Mouse (Mus musculus) embryonic facial prominence, embryonic 12.5 days (tissue): ENCODE data around the gene Zdhhc1. TPM values are rescaled to one million over a fixed set of nuclear protein-coding genes. Genes with fewer than 3 reads are reported as not detected.

ENCODE experiments used
- ATAC-seq: fragments of 200-750 bp; cut with Nextera tagmentation; 2 replicates; pipeline ENCODE4 v1.8.0; 2017; ENCODE audit not compliant: insufficient number of reproducible peaks, insufficient read depth, low FRiP score, low TSS enrichment
- H3K27ac ChIP-seq: fragments of 300-500 bp; sonication (generic); 2 replicates; pipeline ENCODE4 v1.5.1; 2016; ENCODE audit warnings: mild to moderate bottlenecking
- H3K27me3 ChIP-seq: fragments of 300-500 bp; sonication (generic); 2 replicates; pipeline ENCODE4 v1.6.1; 2016; ENCODE audit warnings: mild to moderate bottlenecking, moderate library complexity
- H3K36me3 ChIP-seq: fragments of 300-500 bp; sonication (generic); 2 replicates; pipeline ENCODE4 v1.6.1; 2016; ENCODE audit warnings: mild to moderate bottlenecking
- H3K4me1 ChIP-seq: fragments of 300-500 bp; sonication (generic); 2 replicates; pipeline ENCODE4 v1.6.1; 2016
- H3K4me2 ChIP-seq: fragments of 300-500 bp; sonication (generic); replicated peaks from 2 replicates; pipeline ENCODE4 v1.6.1; 2016; ENCODE audit warnings: mild to moderate bottlenecking, moderate library complexity
- H3K4me3 ChIP-seq: fragments of 300-500 bp; sonication (generic); 2 replicates; pipeline ENCODE4 v1.5.1; 2016; ENCODE audit warnings: mild to moderate bottlenecking
- H3K9ac ChIP-seq: fragments of 300-500 bp; sonication (generic); 2 replicates; pipeline ENCODE4 v1.6.1; 2016; ENCODE audit warnings: mild to moderate bottlenecking, moderate library complexity
- H3K9me3 ChIP-seq: fragments of 300-500 bp; sonication (generic); 2 replicates; pipeline ENCODE4 v1.6.1; 2016; ENCODE audit warnings: mild to moderate bottlenecking, moderate library complexity
- WGBS: fragments of 180-500 bp; shearing (Covaris S2); methylation state at CpG from one replicate; pipeline ENCODE4 v1.1.7; 2016; 5-methylcytosine and 5-hydroxymethylcytosine counted together
- polyA plus RNA-seq: library from polyadenylated mRNA; unstranded; fragments of >200 nt; fragmentation: Nextera tagmentation; extraction: Ambion mirVana; gene quantifications from 2 replicates; pipeline ENCODE4 v1.2.1, GENCODE M21; 2016

The Zdhhc1 gene
- polyA plus RNA-seq, 1 experiment from 2014 or later, result 41.8 TPM

- 62% methylated on average over 2 of the region's 2 CpGs for WGBS
- Histone ChIP-seq H3K9ac (no peak overlapping the region), H3K27me3 (no peaks in the 10 kb centered on the region), H3K9me3 (no peaks in the 10 kb centered on the region), H3K4me1 (peaks cover 8% of the 10 kb centered on the region), H3K27ac (no peak overlapping the region), H3K36me3 (peaks cover 16% of the 10 kb centered on the region; the same call in 1 of the 2 replicates), H3K4me3 (no peak overlapping the region), H3K4me2 (no peak overlapping the region)
- ATAC-seq, result no peak
Measured at GRCm38 (mm10) chr8:105531774-105532173, 35.1 kb upstream of the Zdhhc1 start.

DNA sequence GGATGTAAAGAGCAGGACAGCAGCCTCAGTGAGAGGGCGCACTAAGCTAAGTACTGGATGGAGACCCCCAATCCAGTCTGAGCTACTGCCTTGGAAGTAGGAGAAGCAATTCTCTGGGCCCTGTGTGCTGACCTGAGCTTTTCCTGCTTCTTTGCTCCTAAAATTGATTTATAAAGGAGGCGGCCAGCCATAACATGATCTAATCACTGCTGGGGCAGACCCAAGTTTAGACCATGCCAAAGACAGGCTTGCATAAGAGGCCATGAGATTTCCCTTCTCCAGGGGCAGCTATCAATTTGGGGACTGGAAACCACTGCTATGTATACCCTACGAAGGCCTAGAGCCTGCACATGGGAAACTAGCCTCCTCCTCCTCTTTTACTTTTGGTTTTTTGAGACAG, 32.6 kb upstream of the Zdhhc1 start:
- Histone ChIP-seq H3K27ac (no peak overlapping the region), H3K4me2 (no peak overlapping the region), H3K9ac (no peak overlapping the region), H3K4me1 (peaks cover 8% of the 10 kb centered on the region), H3K9me3 (no peaks in the 10 kb centered on the region), H3K27me3 (no peaks in the 10 kb centered on the region), H3K36me3 (peaks cover 23% of the 10 kb centered on the region), H3K4me3 (no peak overlapping the region)
- 83% methylated on average over 3 of the region's 3 CpGs for WGBS
- ATAC-seq, result no peak

DNA sequence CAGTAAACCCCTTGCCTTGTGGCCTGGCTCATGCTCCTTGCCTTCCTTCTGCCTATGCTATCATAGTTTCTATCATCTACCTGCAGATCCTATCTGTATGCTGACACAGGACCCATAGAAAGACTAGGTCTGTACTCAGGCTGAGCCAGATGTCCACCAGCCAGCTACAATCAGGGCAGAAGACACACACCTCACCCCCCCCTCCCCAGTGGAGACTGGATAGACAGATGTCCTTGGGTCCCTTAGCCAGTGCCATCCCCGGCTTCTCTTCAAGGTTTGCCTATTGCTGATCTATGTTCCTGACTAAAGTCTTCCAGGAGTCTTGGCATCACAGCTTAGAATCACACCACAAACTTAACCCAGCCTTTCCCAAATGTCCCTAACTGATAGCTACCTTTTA, 31.5 kb upstream of the Zdhhc1 start:
- H3K9ac ChIP-seq, result no peak overlapping the region
- WGBS, result 97% methylated on average over 1 of the region's 1 CpGs
- no peaks in the 10 kb centered on the region for H3K9me3 ChIP-seq
- no peak overlapping the region for H3K4me2 ChIP-seq
- H3K27me3 ChIP-seq, result no peaks in the 10 kb centered on the region
- peaks cover 1% of the 10 kb centered on the region for H3K4me1 ChIP-seq
- ATAC-seq, result no peak
- H3K4me3 ChIP-seq, result no peak overlapping the region
- H3K36me3 ChIP-seq, result peaks cover 19% of the 10 kb centered on the region
- no peak overlapping the region for H3K27ac ChIP-seq

GRCm38 (mm10) chr8:105527110-105527509, 30.4 kb upstream of the Zdhhc1 start:
- H3K4me1 ChIP-seq, result no peaks in the 10 kb centered on the region
- no peak overlapping the region for H3K4me2 ChIP-seq
- H3K9ac ChIP-seq, result no peak overlapping the region
- H3K4me3 ChIP-seq, result no peak overlapping the region
- H3K27me3 ChIP-seq, result no peaks in the 10 kb centered on the region
- 76% methylated on average over 2 of the region's 2 CpGs for WGBS
- no peak overlapping the region for H3K27ac ChIP-seq
- ATAC-seq, result no peak
- peaks cover 25% of the 10 kb centered on the region for H3K36me3 ChIP-seq
- no peaks in the 10 kb centered on the region for H3K9me3 ChIP-seq

DNA sequence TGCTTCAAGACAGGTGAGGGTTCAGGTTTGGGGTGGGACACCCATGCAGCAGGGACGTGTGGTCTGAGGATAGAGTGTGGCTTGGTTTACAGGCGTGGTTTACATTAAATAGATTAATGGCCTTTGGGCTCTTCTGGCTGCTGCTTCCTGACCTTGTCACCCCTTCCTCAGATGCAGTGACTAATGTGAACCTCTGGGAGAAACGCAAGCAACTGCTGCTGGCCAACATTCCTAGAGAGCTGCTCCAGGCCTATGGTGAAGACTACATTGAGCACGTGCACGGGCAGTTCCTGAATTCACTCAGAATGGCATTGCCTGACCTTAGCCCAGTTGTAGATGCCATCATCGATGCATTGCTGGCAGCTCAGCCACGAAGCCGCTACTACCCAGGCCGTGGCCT, 26.2 kb upstream of the Zdhhc1 start:
- no peak overlapping the region for H3K9ac ChIP-seq
- 71% methylated on average over 9 of the region's 9 CpGs for WGBS
- peaks cover 8% of the 10 kb centered on the region; the same call in 1 of the 2 replicates for H3K27me3 ChIP-seq
- H3K4me1 ChIP-seq, result peaks cover 31% of the 10 kb centered on the region
- ATAC-seq, result no peak
- H3K4me3 ChIP-seq, result no peak overlapping the region
- no peak overlapping the region for H3K27ac ChIP-seq
- H3K36me3 ChIP-seq, result peaks cover 18% of the 10 kb centered on the region
- no peaks in the 10 kb centered on the region for H3K9me3 ChIP-seq
- no peak overlapping the region for H3K4me2 ChIP-seq

DNA sequence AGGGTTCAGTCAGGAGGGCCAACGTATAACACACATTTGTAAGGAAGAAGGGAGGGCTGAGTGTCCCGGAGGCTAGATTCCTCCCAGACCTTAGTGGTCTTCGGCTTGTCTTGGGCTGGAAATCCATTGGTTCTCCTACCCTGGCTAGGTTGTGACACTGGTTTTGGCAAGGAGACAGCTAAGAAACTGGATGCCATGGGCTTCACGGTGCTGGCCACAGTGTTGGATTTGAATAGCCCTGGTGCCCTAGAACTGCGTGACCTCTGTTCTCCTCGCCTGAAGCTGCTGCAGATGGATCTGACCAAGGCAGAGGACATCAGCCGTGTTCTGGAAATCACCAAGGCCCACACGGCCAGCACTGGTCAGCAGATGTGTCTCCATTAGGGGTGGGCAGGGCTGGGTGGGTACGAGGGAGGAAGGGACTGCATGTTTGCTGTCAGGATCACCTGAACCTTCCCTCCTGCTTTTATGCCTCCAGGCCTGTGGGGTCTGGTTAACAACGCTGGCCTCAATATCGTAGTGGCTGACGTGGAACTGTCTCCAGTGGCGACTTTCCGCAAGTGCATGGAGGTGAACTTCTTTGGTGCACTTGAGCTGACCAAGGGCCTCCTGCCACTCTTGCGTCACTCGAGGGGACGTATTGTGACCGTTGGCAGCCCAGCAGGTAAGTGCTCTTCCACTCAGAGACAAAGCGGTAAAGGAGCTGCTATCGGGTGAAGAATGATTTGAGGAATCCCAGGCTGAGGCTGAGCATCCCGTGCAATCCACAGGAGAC, 25.5 kb upstream of the Zdhhc1 start:
- H3K27ac ChIP-seq, result no peak overlapping the region
- no peaks in the 10 kb centered on the region for H3K9me3 ChIP-seq
- H3K27me3 ChIP-seq, result peaks cover 13% of the 10 kb centered on the region
- peaks cover 18% of the 10 kb centered on the region for H3K36me3 ChIP-seq
- no peak overlapping the region for H3K4me3 ChIP-seq
- no peak overlapping the region for H3K9ac ChIP-seq
- no peak for ATAC-seq
- H3K4me2 ChIP-seq, result no peak overlapping the region
- peaks cover 32% of the 10 kb centered on the region for H3K4me1 ChIP-seq
- WGBS, result 84% methylated on average over 21 of the region's 21 CpGs

- H3K27ac ChIP-seq, result peak overlapping the region; percentile 20; the same call in 1 of the 2 replicates
- no peaks in the 10 kb centered on the region for H3K9me3 ChIP-seq
- no peak overlapping the region for H3K9ac ChIP-seq
- 0% methylated on average over 3 of the region's 3 CpGs for WGBS
- H3K4me3 ChIP-seq, result no peak overlapping the region
- H3K4me1 ChIP-seq, result peaks cover 35% of the 10 kb centered on the region
- H3K4me2 ChIP-seq, result 0 out of 2 replicates have a peak overlapping the region, but pooled peaks have one; percentile 97
- ATAC-seq, result no peak
- peaks cover 18% of the 10 kb centered on the region for H3K36me3 ChIP-seq
- peaks cover 17% of the 10 kb centered on the region for H3K27me3 ChIP-seq
Measured at GRCm38 (mm10) chr8:105521061-105521460, 24.4 kb upstream of the Zdhhc1 start.

GRCm38 (mm10) chr8:105520521-105520920, 23.8 kb upstream of the Zdhhc1 start:
- ATAC-seq, result no peak
- no peak overlapping the region for H3K4me3 ChIP-seq
- peaks cover 18% of the 10 kb centered on the region for H3K36me3 ChIP-seq
- no peaks in the 10 kb centered on the region for H3K9me3 ChIP-seq
- H3K4me2 ChIP-seq, result 0 out of 2 replicates have a peak overlapping the region, but pooled peaks have one; percentile 97
- 32% methylated on average over 5 of the region's 5 CpGs for WGBS
- H3K9ac ChIP-seq, result no peak overlapping the region; the same call in 1 of the 2 replicates
- peaks cover 36% of the 10 kb centered on the region for H3K4me1 ChIP-seq
- peaks cover 17% of the 10 kb centered on the region for H3K27me3 ChIP-seq
- H3K27ac ChIP-seq, result peak overlapping the region; percentile 20; the same call in 1 of the 2 replicates

GRCm38 (mm10) chr8:105519591-105519990, 22.9 kb upstream of the Zdhhc1 start:
- Histone ChIP-seq H3K9me3 (no peaks in the 10 kb centered on the region), H3K27ac (no peak overlapping the region), H3K9ac (peak overlapping the region; percentile 66; the same call in 1 of the 2 replicates), H3K4me2 (peak overlapping the region; percentile 97), H3K36me3 (peaks cover 10% of the 10 kb centered on the region; the same call in 1 of the 2 replicates), H3K27me3 (peaks cover 17% of the 10 kb centered on the region), H3K4me3 (peak overlapping the region; percentile 60), H3K4me1 (peaks cover 36% of the 10 kb centered on the region)
- WGBS, result 2% methylated on average over 2 of the region's 2 CpGs
- ATAC-seq, result no peak

DNA sequence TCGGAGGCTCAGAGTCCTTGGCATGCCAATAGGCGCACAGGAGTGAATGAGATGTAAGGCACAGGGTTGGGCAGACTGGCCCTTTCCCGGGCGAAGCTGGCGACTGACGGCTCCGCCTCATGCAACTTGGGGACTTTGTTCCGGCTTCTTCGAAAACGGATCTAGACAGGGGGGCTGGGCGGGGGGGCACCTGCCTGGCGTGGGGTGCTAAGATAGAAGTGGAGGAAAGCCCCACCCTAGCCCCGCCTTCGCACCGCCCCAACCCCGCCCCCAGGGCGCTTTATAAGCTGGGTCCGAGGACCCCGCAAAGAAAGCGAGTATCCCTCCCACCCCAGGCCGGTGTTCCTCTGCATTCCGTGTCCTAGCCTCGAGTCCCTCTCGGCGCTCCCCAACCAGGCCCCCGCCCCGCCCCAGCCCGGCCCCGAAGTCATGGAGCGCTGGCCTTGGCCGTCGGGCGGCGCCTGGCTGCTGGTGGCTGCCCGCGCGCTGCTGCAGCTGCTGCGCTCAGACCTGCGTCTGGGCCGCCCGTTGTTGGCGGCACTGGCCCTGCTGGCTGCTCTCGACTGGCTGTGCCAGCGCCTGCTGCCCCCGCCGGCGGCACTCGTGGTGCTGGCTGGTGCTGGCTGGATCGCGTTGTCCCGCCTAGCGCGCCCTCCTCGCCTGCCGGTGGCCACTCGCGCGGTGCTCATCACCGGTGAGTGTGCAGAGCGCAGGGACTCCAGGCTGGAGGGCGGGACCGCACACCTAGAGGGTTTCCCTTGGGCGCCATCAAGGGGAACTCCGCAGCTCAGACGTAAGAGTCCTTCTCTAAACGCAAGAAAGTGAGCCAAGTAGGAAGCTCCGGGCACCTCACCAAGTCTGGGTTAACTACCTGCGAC, 22.0 kb upstream of the Zdhhc1 start, which contains the start of gene Hsd11b2:
TSS of gene Hsd11b2 (plus strand) at position 320 of the 878 bp plus-strand sequence.
- H3K4me2 ChIP-seq, result peak within 1 kb of the TSS; percentile 97
- no peaks in the 10 kb centered on the region for H3K9me3 ChIP-seq
- H3K4me1 ChIP-seq, result peaks cover 36% of the 10 kb centered on the region
- peak; percentile 47 for ATAC-seq
- peaks cover 17% of the 10 kb centered on the region for H3K27me3 ChIP-seq
- under 1% methylated on average over 67 of the region's 68 CpGs for WGBS
- 0 out of 2 replicates have a peak, but pooled peaks cover 8% of the 10 kb centered on the region for H3K36me3 ChIP-seq
- H3K4me3 ChIP-seq, result peak within 1 kb of the TSS; percentile 60
- H3K9ac ChIP-seq, result peak within 1 kb of the TSS; percentile 66
- H3K27ac ChIP-seq, result peak within 1 kb of the TSS; percentile 54

GRCm38 (mm10) chr8:105517346-105517745, 20.6 kb upstream of the Zdhhc1 start:
- Histone ChIP-seq H3K4me2 (no peak overlapping the region), H3K27ac (no peak overlapping the region), H3K4me3 (no peak overlapping the region), H3K9ac (no peak overlapping the region), H3K9me3 (no peaks in the 10 kb centered on the region), H3K4me1 (peaks cover 36% of the 10 kb centered on the region), H3K27me3 (peaks cover 17% of the 10 kb centered on the region), H3K36me3 (0 out of 2 replicates have a peak, but pooled peaks cover 4% of the 10 kb centered on the region)
- no peak for ATAC-seq
- WGBS, result 40% methylated on average over 8 of the region's 8 CpGs
